Mouse (Mus musculus): ENCODE data around the gene Grip2. TPM values are rescaled to one million over a fixed set of nuclear protein-coding genes. Genes with fewer than 3 reads are reported as not detected.

Grip2 gene
- polyA plus RNA-seq (2015; fragmentation: Nextera tagmentation; extraction: Ambion mirVana): 1.9 and 2.7 TPM in 2 replicates

- WGBS: 52% methylated on average over 9 of the region's 11 CpGs
- H3K9me3 ChIP-seq (replicated peaks): no peaks in the 10 kb centered on the region
- no peak for ATAC-seq (ENCODE audit: insufficient number of reproducible peaks, low FRiP score, low TSS enrichment, low read depth)
Observed at GRCm38 (mm10) chr6:91827016-91827570, at the start of gene Grip2. Gene Grip2, minus strand, starts transcription at chr6:91827250.

GRCm38 (mm10) chr6:91872781-91873180, 45.7 kb upstream of the Grip2 start:
- peaks cover 4% of the 10 kb centered on the region; the same call in 1 of the 2 replicates for H3K27me3 ChIP-seq
- no peak overlapping the region for H3K27ac ChIP-seq (replicated peaks)
- H3K9ac ChIP-seq: no peak overlapping the region
- WGBS: 71% methylated on average over 2 of the region's 2 CpGs
- H3K4me2 ChIP-seq (replicated peaks): no peak overlapping the region
- no peaks in the 10 kb centered on the region for H3K36me3 ChIP-seq
- no peak overlapping the region for H3K4me3 ChIP-seq (replicated peaks)
- H3K9me3 ChIP-seq (replicated peaks): no peaks in the 10 kb centered on the region
- no peak for ATAC-seq (ENCODE audit: insufficient number of reproducible peaks, low FRiP score, low TSS enrichment, low read depth)
- no peaks in the 10 kb centered on the region for H3K4me1 ChIP-seq

More at GRCm38 (mm10) chr6:91827016-91827570, at the start of gene Grip2:
- H3K27me3 ChIP-seq: peaks cover 3% of the 10 kb centered on the region; the same call in 1 of the 2 replicates
- H3K4me1 ChIP-seq: no peaks in the 10 kb centered on the region
- H3K4me2 ChIP-seq (replicated peaks): no peak within 1 kb of the TSS
- H3K36me3 ChIP-seq: no peaks in the 10 kb centered on the region
- H3K4me3 ChIP-seq (replicated peaks): no peak within 1 kb of the TSS
- no peak within 1 kb of the TSS for H3K27ac ChIP-seq (replicated peaks)
- H3K9ac ChIP-seq: no peak within 1 kb of the TSS

GRCm38 (mm10) chr6:91868091-91868490, 41.0 kb upstream of the Grip2 start:
- H3K27ac ChIP-seq (replicated peaks): no peak overlapping the region
- H3K4me2 ChIP-seq (replicated peaks): no peak overlapping the region
- H3K9me3 ChIP-seq (replicated peaks): no peaks in the 10 kb centered on the region
- H3K27me3 ChIP-seq: no peaks in the 10 kb centered on the region; the same call in 1 of the 2 replicates
- no peak for ATAC-seq (ENCODE audit: insufficient number of reproducible peaks, low FRiP score, low TSS enrichment, low read depth)
- H3K36me3 ChIP-seq: no peaks in the 10 kb centered on the region
- H3K4me1 ChIP-seq: no peaks in the 10 kb centered on the region
- no peak overlapping the region for H3K4me3 ChIP-seq (replicated peaks)
- WGBS: 80% methylated on average over 5 of the region's 5 CpGs
- H3K9ac ChIP-seq: no peak overlapping the region

DNA sequence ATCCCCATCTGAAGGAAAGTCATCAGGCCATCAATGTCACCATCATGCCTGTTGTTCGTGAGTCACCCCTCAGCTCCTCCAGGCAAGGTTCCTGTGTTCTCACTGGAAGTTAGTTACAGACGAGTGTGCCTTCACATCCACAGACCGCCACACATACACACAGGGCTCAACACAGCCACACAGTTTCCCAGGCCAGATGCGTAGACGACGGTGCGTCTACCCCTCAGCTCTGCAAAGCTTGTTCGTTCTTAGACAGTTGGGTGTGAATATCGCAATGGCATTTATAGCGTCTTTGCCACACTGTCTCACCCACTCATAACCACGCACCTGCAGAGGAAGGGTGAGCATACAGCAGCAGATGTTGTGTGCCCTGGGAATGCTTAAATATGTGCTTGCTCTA, 38.6 kb upstream of the Grip2 start:
- Histone ChIP-seq H3K9me3 (replicated peaks) (no peaks in the 10 kb centered on the region), H3K27me3 (no peaks in the 10 kb centered on the region), H3K4me1 (no peaks in the 10 kb centered on the region), H3K4me2 (replicated peaks) (no peak overlapping the region), H3K9ac (no peak overlapping the region), H3K27ac (replicated peaks) (no peak overlapping the region), H3K4me3 (replicated peaks) (no peak overlapping the region), H3K36me3 (no peaks in the 10 kb centered on the region)
- no peak for ATAC-seq (ENCODE audit: insufficient number of reproducible peaks, low FRiP score, low TSS enrichment, low read depth)
- WGBS: 77% methylated on average over 11 of the region's 11 CpGs

DNA sequence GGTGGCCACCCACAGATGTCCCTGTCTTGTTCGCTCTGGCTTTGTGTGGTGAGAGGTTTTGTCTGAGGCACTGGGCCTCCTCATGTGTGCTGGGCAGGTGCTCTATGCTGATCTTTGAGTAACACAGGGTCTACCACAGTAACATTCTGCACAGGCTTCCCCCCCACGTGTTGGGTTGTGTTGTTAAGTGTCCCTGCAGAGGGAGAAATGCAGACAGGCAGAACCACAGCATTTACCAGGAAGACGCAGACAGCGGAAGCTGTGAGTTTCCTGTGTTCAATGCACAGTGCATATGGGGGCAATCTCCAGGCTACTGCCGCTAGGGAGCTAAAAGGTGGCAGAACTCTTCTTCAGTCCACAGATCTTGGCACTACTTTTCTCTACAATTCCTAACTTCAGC, 37.5 kb upstream of the Grip2 start:
- no peaks in the 10 kb centered on the region for H3K4me1 ChIP-seq
- H3K27me3 ChIP-seq: no peaks in the 10 kb centered on the region
- WGBS: 73% methylated on average over 5 of the region's 5 CpGs
- no peak for ATAC-seq (ENCODE audit: insufficient number of reproducible peaks, low FRiP score, low TSS enrichment, low read depth)
- H3K9ac ChIP-seq: no peak overlapping the region
- no peaks in the 10 kb centered on the region for H3K36me3 ChIP-seq
- no peak overlapping the region for H3K4me2 ChIP-seq (replicated peaks)
- no peak overlapping the region for H3K27ac ChIP-seq (replicated peaks)
- no peak overlapping the region for H3K4me3 ChIP-seq (replicated peaks)
- H3K9me3 ChIP-seq (replicated peaks): no peaks in the 10 kb centered on the region

DNA sequence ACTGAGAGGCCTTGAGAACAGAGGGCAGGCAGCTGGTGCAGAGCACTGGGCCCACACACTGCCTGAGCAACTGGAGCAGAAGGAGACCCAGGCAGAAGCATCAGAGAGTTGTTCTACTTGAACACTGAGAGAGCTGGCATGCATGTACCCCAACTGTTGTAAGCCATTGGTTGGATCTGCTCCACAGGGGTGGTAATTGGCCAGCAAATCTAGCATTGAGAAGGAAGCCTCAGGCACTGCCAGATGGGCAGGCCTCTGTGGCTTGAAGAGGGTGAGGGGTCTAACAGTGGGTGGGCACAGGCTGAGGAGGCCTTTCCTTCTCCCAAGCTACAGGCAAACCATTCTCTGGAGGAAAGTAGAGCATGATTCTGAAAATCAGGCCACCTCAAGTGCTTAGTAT, 35.8 kb upstream of the Grip2 start:
- Histone ChIP-seq H3K27me3 (no peaks in the 10 kb centered on the region), H3K4me2 (replicated peaks) (no peak overlapping the region), H3K27ac (replicated peaks) (no peak overlapping the region), H3K9ac (no peak overlapping the region), H3K4me3 (replicated peaks) (no peak overlapping the region), H3K9me3 (replicated peaks) (no peaks in the 10 kb centered on the region), H3K4me1 (no peaks in the 10 kb centered on the region), H3K36me3 (no peaks in the 10 kb centered on the region)
- no peak for ATAC-seq (ENCODE audit: insufficient number of reproducible peaks, low FRiP score, low TSS enrichment, low read depth)

- no peak for ATAC-seq (ENCODE audit: insufficient number of reproducible peaks, low FRiP score, low TSS enrichment, low read depth)
- no peaks in the 10 kb centered on the region for H3K4me1 ChIP-seq
- no peak overlapping the region for H3K27ac ChIP-seq (replicated peaks)
- WGBS: 68% methylated on average over 5 of the region's 5 CpGs
- H3K4me3 ChIP-seq (replicated peaks): no peak overlapping the region
- 0 out of 2 replicates have a peak, but pooled peaks cover 3% of the 10 kb centered on the region for H3K27me3 ChIP-seq
- H3K4me2 ChIP-seq (replicated peaks): no peak overlapping the region
- H3K36me3 ChIP-seq: no peaks in the 10 kb centered on the region
- H3K9ac ChIP-seq: no peak overlapping the region
- H3K9me3 ChIP-seq (replicated peaks): no peaks in the 10 kb centered on the region
Observed at GRCm38 (mm10) chr6:91858339-91858738, 31.3 kb upstream of the Grip2 start.

DNA sequence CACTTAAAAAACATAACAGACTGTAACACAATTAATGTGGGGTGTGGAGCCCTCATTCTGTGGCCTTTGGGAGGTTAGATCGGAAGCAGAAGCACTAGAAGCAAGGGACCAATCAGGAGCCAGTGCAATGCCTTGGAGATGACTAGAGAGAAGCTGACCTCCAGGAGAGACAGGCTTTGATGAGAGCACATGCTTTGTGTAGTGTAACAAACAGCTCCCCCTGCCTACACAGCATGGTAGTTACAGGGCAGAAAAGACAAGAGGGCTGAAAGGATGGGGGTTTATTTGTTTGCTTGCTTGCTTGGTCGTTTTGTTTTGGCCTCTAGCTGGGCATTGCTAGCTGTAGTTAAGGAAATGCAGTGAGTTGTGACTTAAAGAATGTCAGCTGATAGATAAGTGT, 25.5 kb upstream of the Grip2 start:
- Histone ChIP-seq H3K4me3 (replicated peaks) (no peak overlapping the region), H3K9ac (no peak overlapping the region), H3K27ac (replicated peaks) (no peak overlapping the region), H3K4me1 (no peaks in the 10 kb centered on the region), H3K4me2 (replicated peaks) (no peak overlapping the region), H3K36me3 (no peaks in the 10 kb centered on the region), H3K9me3 (replicated peaks) (no peaks in the 10 kb centered on the region), H3K27me3 (0 out of 2 replicates have a peak, but pooled peaks cover 5% of the 10 kb centered on the region)
- no peak for ATAC-seq (ENCODE audit: insufficient number of reproducible peaks, low FRiP score, low TSS enrichment, low read depth)
- 3% methylated on average over 2 of the region's 2 CpGs for WGBS

DNA sequence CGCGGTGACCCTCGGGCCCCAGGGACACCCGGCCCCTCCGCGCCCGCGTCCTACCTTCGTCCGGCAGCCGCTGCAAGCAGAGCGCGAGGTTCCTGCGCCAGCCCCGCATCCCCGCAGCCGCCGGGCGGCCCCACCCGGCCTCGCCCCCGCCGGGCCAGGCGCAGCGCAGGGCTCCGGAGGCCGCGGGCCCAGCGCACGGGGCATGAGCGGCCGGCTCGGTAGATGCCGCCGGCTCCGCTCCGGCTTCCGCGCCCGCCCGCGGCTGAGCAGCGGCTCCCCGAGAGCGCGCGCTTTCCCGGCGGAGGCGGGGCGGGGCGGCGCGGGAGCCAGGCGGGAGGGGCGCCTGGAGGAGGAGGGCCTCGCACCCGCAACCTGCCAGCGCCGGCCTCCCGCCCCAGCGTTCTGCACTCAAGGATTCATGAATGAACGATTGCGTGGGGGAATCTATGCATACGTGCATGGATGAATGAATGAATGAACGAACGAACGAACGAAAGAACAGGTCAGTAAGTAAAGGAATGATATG, 16.6 kb upstream of the Grip2 start:
- H3K9ac ChIP-seq: no peak overlapping the region

GRCm38 (mm10) chr6:91842897-91843627, 16.0 kb upstream of the Grip2 start:
- no peak; the same call in 1 of the 2 replicates for ATAC-seq (ENCODE audit: insufficient number of reproducible peaks, low FRiP score, low TSS enrichment, low read depth)
- peaks cover 82% of the 10 kb centered on the region for H3K27me3 ChIP-seq
- no peak overlapping the region for H3K27ac ChIP-seq (replicated peaks)
- peak overlapping the region; percentile 88 for H3K4me2 ChIP-seq (replicated peaks)
- no peaks in the 10 kb centered on the region for H3K36me3 ChIP-seq
- no peak overlapping the region for H3K9ac ChIP-seq
- H3K4me3 ChIP-seq (replicated peaks): peak overlapping the region; percentile 47
- no peaks in the 10 kb centered on the region for H3K9me3 ChIP-seq (replicated peaks)
- 2% methylated on average over 46 of the region's 46 CpGs for WGBS
- peaks cover 11% of the 10 kb centered on the region for H3K4me1 ChIP-seq

More for the DNA sequence above, 16.6 kb upstream of the Grip2 start:
- Histone ChIP-seq H3K9me3 (replicated peaks) (no peaks in the 10 kb centered on the region), H3K27me3 (peaks cover 78% of the 10 kb centered on the region), H3K4me2 (replicated peaks) (peak overlapping the region; percentile 88), H3K36me3 (no peaks in the 10 kb centered on the region), H3K27ac (replicated peaks) (no peak overlapping the region), H3K4me3 (replicated peaks) (peak overlapping the region; percentile 47), H3K4me1 (peaks cover 11% of the 10 kb centered on the region)
- 4% methylated on average over 67 of the region's 69 CpGs for WGBS
- no peak for ATAC-seq (ENCODE audit: insufficient number of reproducible peaks, low FRiP score, low TSS enrichment, low read depth)

- Histone ChIP-seq H3K36me3 (no peaks in the 10 kb centered on the region), H3K27me3 (peaks cover 62% of the 10 kb centered on the region), H3K27ac (replicated peaks) (no peak overlapping the region), H3K4me1 (peaks cover 11% of the 10 kb centered on the region), H3K4me3 (replicated peaks) (no peak overlapping the region), H3K9ac (no peak overlapping the region), H3K9me3 (replicated peaks) (no peaks in the 10 kb centered on the region), H3K4me2 (replicated peaks) (no peak overlapping the region)
- WGBS: 10% methylated on average over 23 of the region's 23 CpGs
- no peak for ATAC-seq (ENCODE audit: insufficient number of reproducible peaks, low FRiP score, low TSS enrichment, low read depth)
Observed at GRCm38 (mm10) chr6:91839010-91839871, 12.2 kb upstream of the Grip2 start.

Measured in embryonic facial prominence, embryonic 15.5 days (tissue).